Mouse (Mus musculus) right cerebral cortex, adult 2 months (tissue): ENCODE data around the gene Cfap126.

ENCODE experiments used
- DNase-seq, 2 experiments: peaks; one replicate each; pipeline ENCODE4 v3.0.0; 2021 to 2022; ENCODE audit warnings: low spot score in 2 of 2

Gene Cfap126

GRCm38 (mm10) chr1:171094424-171094823 lies 19.3 kb upstream of the Cfap126 start:
- no peak for DNase-seq

- no peak for DNase-seq
Measured at GRCm38 (mm10) chr1:171096110-171096964, 17.4 kb upstream of the Cfap126 start.

GRCm38 (mm10) chr1:171097136-171097535 lies 16.6 kb upstream of the Cfap126 start:
- DNase-seq = no peak

- no peak for DNase-seq
Measured at GRCm38 (mm10) chr1:171097612-171098011, 16.1 kb upstream of the Cfap126 start.

GRCm38 (mm10) chr1:171101033-171101432 lies 12.7 kb upstream of the Cfap126 start:
- DNase-seq = no peak

- DNase-seq = peak; percentile 94 to 97
Measured at GRCm38 (mm10) chr1:171101733-171102546, 11.8 kb upstream of the Cfap126 start.

- DNase-seq = peak; percentile 93 to 95
Measured at GRCm38 (mm10) chr1:171102547-171103177, 11.1 kb upstream of the Cfap126 start.

- DNase-seq = no peak
Measured at GRCm38 (mm10) chr1:171103179-171103840, 10.4 kb upstream of the Cfap126 start.

GRCm38 (mm10) chr1:171105226-171105625 lies 8.5 kb upstream of the Cfap126 start:
- no peak for DNase-seq

- no peak for DNase-seq
Measured at GRCm38 (mm10) chr1:171109620-171110019, 4.1 kb upstream of the Cfap126 start.

GRCm38 (mm10) chr1:171110659-171111019 lies 3.1 kb upstream of the Cfap126 start:
- no peak for DNase-seq

GRCm38 (mm10) chr1:171111020-171111780 lies 2.5 kb upstream of the Cfap126 start:
- peak; percentile 95 to 99 for DNase-seq

- peak; percentile 58 to 62 for DNase-seq
Measured at GRCm38 (mm10) chr1:171111781-171112575, 1.7 kb upstream of the Cfap126 start.

- DNase-seq = no peak
Measured at GRCm38 (mm10) chr1:171112986-171113385, 732 bp upstream of the Cfap126 start.

GRCm38 (mm10) chr1:171116280-171116679 lies 2.6 kb downstream of the Cfap126 start:
- DNase-seq = no peak

- peak; percentile 64 to 71 for DNase-seq
Measured at GRCm38 (mm10) chr1:171118269-171118684, 4.6 kb downstream of the Cfap126 start.

GRCm38 (mm10) chr1:171118996-171119395 lies 5.3 kb downstream of the Cfap126 start:
- DNase-seq = no peak

GRCm38 (mm10) chr1:171119405-171119804 lies 5.7 kb downstream of the Cfap126 start:
- DNase-seq = no peak

GRCm38 (mm10) chr1:171120893-171121292 lies 7.2 kb downstream of the Cfap126 start:
- DNase-seq = no peak

GRCm38 (mm10) chr1:171121839-171122238 lies 8.1 kb downstream of the Cfap126 start:
- no peak for DNase-seq
